Mouse (Mus musculus) midbrain, embryonic 16.5 days (tissue): Measurements from ENCODE around the gene Zfp574. TPM values are rescaled to one million over a fixed set of nuclear protein-coding genes. Genes with fewer than 3 reads are reported as not detected.
A peak's percentile ranks its signal among the peaks of the same experiment; 100 is the strongest.

Experiments used
- ATAC-seq: fragments of 200-750 bp; cut with Nextera tagmentation; 2 replicates; pipeline ENCODE4 v1.8.0; 2017; ENCODE audit warnings: moderate TSS enrichment
- H3K27ac ChIP-seq: fragments of 300-500 bp; sonication (generic); 2 replicates; pipeline ENCODE4 v1.5.1; 2014; ENCODE audit warnings: mild to moderate bottlenecking, low read length, mixed read lengths
- H3K27me3 ChIP-seq: fragments of 300-500 bp; sonication (generic); 2 replicates; pipeline ENCODE4 v1.6.1; 2014; ENCODE audit warnings: low read depth, low read length, mixed read lengths; ENCODE audit not compliant: control insufficient read depth, insufficient read depth
- H3K36me3 ChIP-seq: fragments of 300-500 bp; sonication (generic); 2 replicates; pipeline ENCODE4 v1.6.1; 2014; ENCODE audit warnings: mild to moderate bottlenecking, low read length, moderate library complexity, mixed read lengths; ENCODE audit not compliant: control insufficient read depth, insufficient read depth
- H3K4me1 ChIP-seq: fragments of 300-500 bp; sonication (generic); 2 replicates; pipeline ENCODE4 v1.6.1; 2014; ENCODE audit warnings: mild to moderate bottlenecking, low read length, mixed read lengths; ENCODE audit not compliant: control insufficient read depth, insufficient read depth
- H3K4me2 ChIP-seq: fragments of 300-500 bp; sonication (generic); 2 replicates; pipeline ENCODE4 v1.6.1; 2014; ENCODE audit warnings: mild to moderate bottlenecking, low read length, mixed read lengths
- H3K4me3 ChIP-seq: fragments of 300-500 bp; sonication (generic); 2 replicates; pipeline ENCODE4 v1.5.1; 2014; ENCODE audit warnings: low read depth, mild to moderate bottlenecking, low read length, moderate library complexity, mixed read lengths
- H3K9ac ChIP-seq: fragments of 300-500 bp; sonication (generic); 2 replicates; pipeline ENCODE4 v1.6.1; 2014; ENCODE audit warnings: low read depth, low read length, mixed read lengths
- H3K9me3 ChIP-seq: fragments of 300-500 bp; sonication (generic); replicated peaks from 2 replicates; pipeline ENCODE4 v1.6.1; 2014; ENCODE audit warnings: mild to moderate bottlenecking, low read length, mixed read lengths; ENCODE audit not compliant: control insufficient read depth, poor library complexity, severe bottlenecking
- WGBS: fragments of 180-500 bp; shearing (Covaris S2); extraction: QIAGEN DNeasy Blood & Tissue Kit; methylation state at CpG from one replicate; pipeline ENCODE4 v1.1.7; 2014; 5-methylcytosine and 5-hydroxymethylcytosine counted together
- polyA plus RNA-seq: library from polyadenylated mRNA; unstranded; fragments of >200 nt; fragmentation: Nextera tagmentation; extraction: Ambion mirVana; gene quantifications from 2 replicates; pipeline ENCODE4 v1.2.1, GENCODE M21; 2015

Gene Zfp574
- 33.7 and 34.2 TPM in 2 replicates for polyA plus RNA-seq

GRCm38 (mm10) chr7:25071979-25072715 lies at the start of gene Zfp574, which contains the start of gene Grik5:
Gene Zfp574, plus strand, starts transcription at chr7:25072567.
Gene Grik5, minus strand, starts transcription at chr7:25072346.
- no peak for ATAC-seq
- Histone ChIP-seq H3K9me3 (no peaks in the 10 kb centered on the region), H3K4me3 (peak within 1 kb of the TSS; percentile 90), H3K4me1 (peaks cover 46% of the 10 kb centered on the region), H3K9ac (peak within 1 kb of the TSS; percentile 93), H3K27ac (peak within 1 kb of the TSS; percentile 92), H3K4me2 (peak within 1 kb of the TSS; percentile 87), H3K27me3 (no peaks in the 10 kb centered on the region), H3K36me3 (peaks cover 11% of the 10 kb centered on the region)
- under 1% methylated on average over 24 of the region's 28 CpGs for WGBS

- no peak overlapping the region for H3K4me2 ChIP-seq
- H3K4me1 ChIP-seq = no peaks in the 10 kb centered on the region
- no peaks in the 10 kb centered on the region for H3K9me3 ChIP-seq
- H3K4me3 ChIP-seq = no peak overlapping the region
- no peak overlapping the region for H3K9ac ChIP-seq
- no peaks in the 10 kb centered on the region for H3K27me3 ChIP-seq
- no peak overlapping the region for H3K27ac ChIP-seq
- 59% methylated on average over 10 of the region's 10 CpGs for WGBS
- peaks cover 38% of the 10 kb centered on the region for H3K36me3 ChIP-seq
- ATAC-seq = no peak
Measured at GRCm38 (mm10) chr7:25025855-25026439, 46.4 kb upstream of the Zfp574 start.

GRCm38 (mm10) chr7:25026452-25026851 lies 45.9 kb upstream of the Zfp574 start:
- Histone ChIP-seq H3K36me3 (peaks cover 33% of the 10 kb centered on the region), H3K9me3 (no peaks in the 10 kb centered on the region), H3K27ac (no peak overlapping the region), H3K4me3 (no peak overlapping the region), H3K4me2 (no peak overlapping the region), H3K27me3 (no peaks in the 10 kb centered on the region), H3K4me1 (no peaks in the 10 kb centered on the region), H3K9ac (no peak overlapping the region)
- ATAC-seq = no peak
- WGBS = 66% methylated on average over 7 of the region's 7 CpGs

- 28% methylated on average over 5 of the region's 5 CpGs for WGBS
- 0 out of 2 replicates have a peak overlapping the region, but pooled peaks have one; percentile 42 for H3K27ac ChIP-seq
- no peak overlapping the region for H3K4me2 ChIP-seq
- H3K9ac ChIP-seq = 0 out of 2 replicates have a peak overlapping the region, but pooled peaks have one; percentile 38
- no peak overlapping the region for H3K4me3 ChIP-seq
- H3K27me3 ChIP-seq = no peaks in the 10 kb centered on the region
- H3K4me1 ChIP-seq = no peaks in the 10 kb centered on the region
- peaks cover 23% of the 10 kb centered on the region for H3K36me3 ChIP-seq
- ATAC-seq = 0 out of 2 replicates have a peak, but pooled peaks have one; percentile 12
- no peaks in the 10 kb centered on the region for H3K9me3 ChIP-seq
Measured at GRCm38 (mm10) chr7:25030032-25030753, 42.2 kb upstream of the Zfp574 start.

- H3K9me3 ChIP-seq = no peaks in the 10 kb centered on the region
- no peaks in the 10 kb centered on the region for H3K27me3 ChIP-seq
- no peak overlapping the region for H3K27ac ChIP-seq
- WGBS = 35% methylated on average over 3 of the region's 3 CpGs
- no peak overlapping the region for H3K4me3 ChIP-seq
- H3K4me1 ChIP-seq = no peaks in the 10 kb centered on the region
- H3K4me2 ChIP-seq = no peak overlapping the region
- ATAC-seq = no peak
- H3K9ac ChIP-seq = no peak overlapping the region
- H3K36me3 ChIP-seq = peaks cover 24% of the 10 kb centered on the region
Measured at GRCm38 (mm10) chr7:25031528-25031927, 40.8 kb upstream of the Zfp574 start.

- no peak for ATAC-seq
- Histone ChIP-seq H3K4me3 (no peak overlapping the region), H3K9ac (no peak overlapping the region), H3K9me3 (no peaks in the 10 kb centered on the region), H3K27me3 (no peaks in the 10 kb centered on the region), H3K36me3 (peaks cover 13% of the 10 kb centered on the region), H3K4me1 (no peaks in the 10 kb centered on the region), H3K4me2 (no peak overlapping the region), H3K27ac (no peak overlapping the region)
- 91% methylated on average over 4 of the region's 4 CpGs for WGBS
Measured at GRCm38 (mm10) chr7:25034796-25035195, 37.6 kb upstream of the Zfp574 start.

GRCm38 (mm10) chr7:25035916-25036315 lies 36.5 kb upstream of the Zfp574 start:
- no peak for ATAC-seq
- Histone ChIP-seq H3K36me3 (peaks cover 18% of the 10 kb centered on the region), H3K27me3 (no peaks in the 10 kb centered on the region), H3K4me3 (no peak overlapping the region), H3K4me1 (no peaks in the 10 kb centered on the region), H3K4me2 (no peak overlapping the region), H3K9ac (no peak overlapping the region), H3K9me3 (no peaks in the 10 kb centered on the region), H3K27ac (no peak overlapping the region; the same call in 1 of the 2 replicates)
- 56% methylated on average over 7 of the region's 7 CpGs for WGBS

- Histone ChIP-seq H3K9ac (no peak overlapping the region), H3K4me2 (no peak overlapping the region), H3K36me3 (peaks cover 37% of the 10 kb centered on the region), H3K27ac (no peak overlapping the region), H3K27me3 (no peaks in the 10 kb centered on the region), H3K4me3 (no peak overlapping the region), H3K4me1 (no peaks in the 10 kb centered on the region), H3K9me3 (no peaks in the 10 kb centered on the region)
- no peak for ATAC-seq
- WGBS = 91% methylated on average over 12 of the region's 12 CpGs
Measured at GRCm38 (mm10) chr7:25041921-25042320, 30.4 kb upstream of the Zfp574 start.
